Mouse (Mus musculus) brain, embryonic 18.5 days (tissue): ENCODE results near the gene Tsnax.

ENCODE experiments used
- DNase-seq: peaks from one replicate; pipeline ENCODE4 v3.0.0-alpha.2; 2012; ENCODE audit warnings: low read depth, low spot score

Gene Tsnax

GRCm38 (mm10) chr8:125012695-125013627 lies at the start of gene Tsnax:
TSS of gene Tsnax (plus strand) at chr8:125012997.
- DNase-seq, result peak; percentile 84

- no peak for DNase-seq
These were observed 49.6 kb upstream of the Tsnax start for GRCm38 (mm10) chr8:124963246-124963645.

- DNase-seq, result no peak
These were observed 47.8 kb upstream of the Tsnax start for GRCm38 (mm10) chr8:124964966-124965365.

GRCm38 (mm10) chr8:124970312-124970933 lies 42.4 kb upstream of the Tsnax start:
- DNase-seq, result no peak

DNA sequence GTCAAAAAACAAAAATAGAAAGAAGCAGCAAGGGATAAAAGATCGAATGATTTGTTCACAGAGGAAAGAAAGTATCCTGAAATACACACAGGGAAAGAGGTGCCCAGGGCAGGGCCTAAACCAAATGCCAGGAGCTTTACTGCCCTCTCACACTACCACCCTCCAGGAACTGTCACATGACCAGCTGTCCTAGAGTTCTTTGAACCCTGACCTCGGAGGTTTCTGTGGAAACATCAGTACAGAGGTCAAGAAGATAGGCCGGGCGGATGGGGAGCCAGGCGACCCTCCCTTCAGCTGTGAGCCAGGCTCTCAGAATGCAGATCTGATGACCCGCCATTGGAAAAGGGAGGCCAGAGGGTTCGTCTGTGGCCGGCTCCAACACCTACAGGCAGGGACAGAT lies 39.6 kb upstream of the Tsnax start:
- no peak for DNase-seq

DNA sequence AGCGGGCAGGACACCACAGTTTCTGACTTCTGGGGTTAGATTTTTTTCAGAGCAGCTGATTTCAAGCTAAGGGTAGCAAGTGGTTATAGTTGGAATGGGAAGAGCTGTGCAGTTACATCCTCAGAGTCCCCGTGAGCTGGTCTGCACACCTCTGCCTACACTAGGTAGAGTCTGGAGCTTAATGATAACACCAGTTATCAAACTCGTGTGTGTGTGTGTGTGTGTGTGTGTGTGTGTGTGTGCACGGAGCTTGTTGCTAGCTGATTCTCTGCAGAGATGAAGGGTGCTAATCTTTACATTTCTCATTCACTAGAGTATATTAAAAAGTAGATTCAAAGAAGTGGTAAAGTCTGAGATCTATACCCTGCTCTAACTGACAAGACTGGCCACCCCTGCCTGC lies 38.5 kb upstream of the Tsnax start:
- no peak for DNase-seq

- no peak for DNase-seq
These were observed 36.6 kb upstream of the Tsnax start for GRCm38 (mm10) chr8:124976211-124976610.

GRCm38 (mm10) chr8:124978026-124978425 lies 34.8 kb upstream of the Tsnax start:
- DNase-seq, result no peak

DNA sequence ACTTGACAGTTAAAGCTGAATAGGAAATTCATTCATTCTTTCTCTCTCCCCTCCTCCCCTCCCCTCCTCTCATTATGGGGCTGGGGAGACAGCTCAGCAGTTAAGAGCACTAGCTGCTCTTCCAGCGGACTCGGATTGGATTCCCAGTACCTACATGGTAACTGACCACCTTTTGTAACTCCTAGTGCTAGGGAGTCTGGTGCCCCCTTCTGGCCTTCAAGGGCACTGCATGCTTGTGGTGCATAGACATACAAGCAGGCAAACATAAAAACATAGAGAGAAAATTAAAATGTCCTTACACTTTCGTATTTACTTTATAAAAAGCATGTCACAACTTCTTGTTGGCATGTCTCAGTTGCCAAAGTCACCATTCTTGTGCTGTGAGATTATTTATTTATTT lies 32.8 kb upstream of the Tsnax start:
- DNase-seq, result no peak

GRCm38 (mm10) chr8:124980828-124981227 lies 32.0 kb upstream of the Tsnax start:
- DNase-seq, result no peak

DNA sequence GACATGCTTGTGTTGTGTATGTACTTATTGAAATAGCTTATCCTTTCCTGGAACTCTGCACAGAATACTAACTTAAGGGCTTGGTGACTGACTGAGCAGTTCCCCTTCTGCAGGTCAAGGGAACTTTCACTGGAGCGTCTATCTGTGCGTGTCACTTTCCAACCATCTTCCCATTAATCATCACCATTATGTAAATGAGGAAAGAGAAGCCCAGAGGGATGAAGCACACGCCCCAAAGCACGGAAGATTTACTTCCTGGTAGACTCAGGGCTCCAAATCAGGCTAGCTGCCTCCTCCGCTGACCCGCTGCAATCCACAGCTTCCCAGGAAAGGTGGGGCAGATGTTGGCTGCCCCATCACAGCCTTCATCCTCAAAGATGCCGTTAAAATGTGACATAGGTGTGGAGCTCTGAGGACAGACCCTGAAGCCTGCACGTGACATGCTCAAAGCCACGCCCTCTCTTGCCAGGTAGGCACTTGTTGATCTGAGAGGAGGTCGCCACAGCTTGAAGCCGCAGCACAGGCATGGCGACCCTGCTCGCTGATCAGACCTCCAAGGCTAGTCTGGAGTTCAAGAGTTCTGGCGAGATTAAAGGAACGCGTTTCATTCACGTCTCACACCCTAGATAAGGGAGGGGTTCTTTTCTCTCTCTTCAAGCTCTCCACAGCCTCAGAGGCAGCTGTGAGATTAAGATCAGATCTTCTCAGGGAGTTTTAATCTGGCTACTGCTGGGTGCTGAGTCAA lies 21.7 kb upstream of the Tsnax start:
- DNase-seq, result no peak

GRCm38 (mm10) chr8:124991668-124991926 lies 21.2 kb upstream of the Tsnax start:
- DNase-seq, result no peak

DNA sequence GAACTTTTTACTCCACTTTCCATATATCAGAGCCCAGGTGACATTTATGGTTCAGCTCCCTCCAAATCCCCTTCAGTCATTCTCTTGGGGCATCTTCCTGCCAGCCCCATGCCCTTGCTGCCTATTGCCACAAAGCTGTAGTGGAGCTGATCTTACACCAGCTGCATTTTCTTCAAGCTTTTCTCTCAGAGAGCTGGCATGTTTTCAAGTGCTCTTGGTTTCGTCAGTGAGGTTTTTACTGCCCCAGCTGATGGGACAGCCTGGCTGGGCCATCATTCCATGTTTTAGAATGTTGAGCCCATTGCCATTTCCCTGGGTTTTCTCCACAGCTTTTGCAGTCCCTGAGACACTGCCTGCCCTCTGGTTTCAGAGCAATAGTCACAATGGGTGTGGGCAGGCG lies 17.0 kb upstream of the Tsnax start:
- no peak for DNase-seq

GRCm38 (mm10) chr8:125024085-125024484 lies 11.3 kb downstream of the Tsnax start:
- DNase-seq, result no peak

DNA sequence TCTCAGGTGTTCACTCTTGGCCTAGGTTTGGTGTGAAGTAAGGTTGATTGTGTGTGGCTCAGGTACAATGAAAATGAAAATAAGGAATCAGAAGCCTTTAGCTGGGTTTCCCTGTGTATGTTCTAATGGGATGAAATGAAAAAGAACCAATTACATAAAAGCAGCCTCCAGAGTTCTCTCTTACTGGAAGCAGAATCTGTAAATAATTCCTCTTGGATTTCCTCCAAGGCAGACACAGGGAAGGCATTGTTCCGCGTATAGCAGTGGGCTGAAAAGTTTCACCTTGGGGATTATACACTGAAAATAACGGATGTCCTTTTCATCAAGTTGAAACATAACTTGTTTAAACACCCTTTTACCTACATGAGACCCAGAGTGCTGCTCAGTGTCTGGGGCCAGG lies 14.4 kb downstream of the Tsnax start:
- no peak for DNase-seq

GRCm38 (mm10) chr8:125028841-125029240 lies 16.0 kb downstream of the Tsnax start:
- no peak for DNase-seq

DNA sequence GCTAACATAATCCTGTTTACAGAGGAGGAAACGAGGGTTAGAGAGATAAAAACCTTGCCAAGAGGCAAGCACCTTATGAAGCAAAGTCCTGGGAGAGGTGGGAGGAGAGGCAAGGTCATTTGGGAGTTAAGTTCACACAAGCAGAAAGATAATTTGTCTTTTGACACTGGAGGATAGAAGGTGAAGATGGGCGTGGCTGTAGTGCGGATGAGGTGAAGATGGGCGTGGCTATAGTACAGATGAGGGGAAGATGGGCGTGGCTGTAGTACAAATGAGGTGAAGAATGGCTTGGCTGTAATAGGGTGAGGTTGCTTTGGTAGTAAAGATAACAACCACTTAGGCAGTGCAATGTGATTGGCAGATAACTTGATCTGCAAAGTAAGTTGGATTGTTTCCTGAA lies 18.5 kb downstream of the Tsnax start:
- DNase-seq, result no peak

DNA sequence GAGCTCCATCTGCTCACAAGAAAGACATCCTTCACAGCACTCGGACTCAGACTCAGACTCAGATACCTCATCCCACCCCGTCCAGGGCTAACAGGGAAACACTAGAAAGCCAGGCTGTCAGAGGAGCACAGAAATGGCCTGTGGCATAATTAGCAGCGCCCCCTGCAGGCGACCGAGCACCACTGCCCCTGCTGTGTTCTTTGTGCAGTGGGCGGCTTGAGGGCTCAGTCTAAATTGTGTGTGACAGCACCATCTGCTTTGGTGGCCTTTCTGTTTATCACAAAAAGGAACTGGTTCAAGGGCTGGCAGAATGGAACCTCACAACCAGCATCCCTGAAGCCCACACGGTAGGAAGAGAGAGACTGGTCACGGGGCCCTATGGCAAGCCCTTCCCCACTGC lies 21.9 kb downstream of the Tsnax start:
- DNase-seq, result no peak

DNA sequence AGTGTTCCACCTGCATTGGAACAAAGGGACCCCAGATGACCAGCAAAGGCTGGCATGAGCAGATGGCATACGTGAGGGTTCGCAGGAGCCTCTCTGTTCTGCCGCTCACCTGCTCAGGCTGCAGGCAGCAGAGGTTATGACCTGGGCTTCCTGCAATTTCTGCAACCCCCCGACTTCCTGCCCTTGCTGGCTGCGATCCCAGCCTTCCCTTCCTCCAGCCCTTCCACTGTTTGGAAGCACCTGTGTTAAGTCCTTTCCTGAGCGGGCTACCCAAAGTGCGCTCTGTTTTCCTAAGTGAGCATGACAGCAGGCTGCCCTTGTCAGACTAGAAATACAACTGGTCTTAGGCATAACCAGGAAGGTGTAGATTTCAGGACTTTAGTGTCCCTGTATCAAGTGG lies 24.3 kb downstream of the Tsnax start:
- DNase-seq, result no peak

DNA sequence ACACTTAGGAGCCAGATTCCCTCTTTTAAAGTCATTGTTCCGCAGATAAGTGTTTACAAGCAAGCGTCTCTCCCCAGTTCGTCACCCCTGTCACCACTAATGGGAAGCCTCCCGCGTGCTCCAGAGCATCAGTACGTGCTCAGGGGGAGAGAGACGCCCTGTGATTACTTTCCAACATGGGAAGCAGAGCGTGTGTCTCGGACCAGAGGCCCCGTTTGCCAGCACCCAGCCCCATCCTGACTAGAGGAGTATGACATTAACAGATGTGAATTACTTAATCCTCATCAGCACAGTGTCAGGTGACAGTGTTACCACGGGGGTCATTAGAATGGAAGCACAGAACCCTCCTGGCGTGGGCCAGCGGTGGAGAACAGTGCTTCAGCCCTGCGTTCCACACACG lies 25.9 kb downstream of the Tsnax start:
- no peak for DNase-seq

GRCm38 (mm10) chr8:125040587-125041375 lies 28.0 kb downstream of the Tsnax start:
- DNase-seq, result no peak

- no peak for DNase-seq
These were observed 28.7 kb downstream of the Tsnax start for GRCm38 (mm10) chr8:125041496-125041895.
